In genomic region chr17:88552556-88552955, GRCm38 (mm10) we compare ENCODE assay signal across 14 mouse cellular contexts. TPM values are rescaled to one million over a fixed set of nuclear protein-coding genes. Genes with fewer than 3 reads are reported as not detected.
DNase-seq lines count a peak whose midpoint lies in the region; ATAC-seq and TF ChIP-seq lines count a peak whose summit lies in the region.
"Had no signal": no experiment of that assay in that cellular context is flagged by ENCODE, and none has a peak within 500 bp of the region (broad histone marks: within the 10 kb centered on the region; RNA-seq: fewer than 3 reads in every experiment).

No protein-coding gene starts in this region.

- TF ChIP-seq CTCF in kidney, postnatal 0 days (IDR thresholded peaks at IDR 0.05; ENCODE audit: low read depth), result no peak
- TF ChIP-seq CTCF in bone marrow macrophage, adult 2 months (IDR thresholded peaks at IDR 0.05; ENCODE audit: low read depth, low read length), result no peak

- TF ChIP-seq POLR2A in bone marrow macrophage, adult 2 months (IDR thresholded peaks at IDR 0.05; ENCODE audit: borderline replicate concordance, low read depth, low read length), result no peak

- H3K36me3 ChIP-seq in forebrain, embryonic 11.5 days (ENCODE audit: control insufficient read depth, insufficient read depth, low read length), result no peaks in the 10 kb centered on the region
- H3K36me3 ChIP-seq in forebrain, embryonic 16.5 days (ENCODE audit: control insufficient read depth, insufficient read depth), result peaks cover 6% of the 10 kb centered on the region; the same call in 1 of the 2 replicates
- peaks cover 15% of the 10 kb centered on the region for H3K36me3 ChIP-seq in kidney, postnatal 0 days (ENCODE audit: insufficient read depth, low read length)
- peaks cover 50% of the 10 kb centered on the region for H3K36me3 ChIP-seq in limb, embryonic 13.5 days

- H3K27me3 ChIP-seq in forebrain, embryonic 11.5 days (ENCODE audit: control insufficient read depth, insufficient read depth, low read length), result no peaks in the 10 kb centered on the region
- no peaks in the 10 kb centered on the region for H3K27me3 ChIP-seq in forebrain, embryonic 16.5 days (replicated peaks; ENCODE audit: control insufficient read depth, insufficient read depth, low read length)
- H3K27me3 ChIP-seq in kidney, postnatal 0 days (ENCODE audit: insufficient read depth, low read length), result no peaks in the 10 kb centered on the region
- no peaks in the 10 kb centered on the region for H3K27me3 ChIP-seq in limb, embryonic 13.5 days
- H3K27me3 ChIP-seq: embryonic facial prominence, embryonic 15.5 days; megakaryocyte, embryonic 14.5 days; neural tube, embryonic 13.5 days had no signal

- peaks cover 2% of the 10 kb centered on the region; the same call in 1 of the 2 replicates for H3K4me1 ChIP-seq in forebrain, embryonic 11.5 days (replicated peaks; ENCODE audit: control insufficient read depth, insufficient read depth, low read length)
- no peaks in the 10 kb centered on the region for H3K4me1 ChIP-seq in forebrain, embryonic 16.5 days (replicated peaks; ENCODE audit: control insufficient read depth, insufficient read depth, low read length)
- H3K4me1 ChIP-seq in kidney, postnatal 0 days (replicated peaks; ENCODE audit: insufficient read depth, low read length), result no peaks in the 10 kb centered on the region
- H3K4me1 ChIP-seq in bone marrow macrophage, adult 2 months (ENCODE audit: control insufficient read depth, insufficient read depth, low read length), result peaks cover 54% of the 10 kb centered on the region
- H3K4me1 ChIP-seq in limb, embryonic 13.5 days, result peaks cover 21% of the 10 kb centered on the region

- ATAC-seq in forebrain, embryonic 11.5 days (replicated peaks; ENCODE audit: low FRiP score), result peak; percentile 18; the same call in 1 of the 2 replicates
- no peak for ATAC-seq in forebrain, embryonic 16.5 days
- 0 out of 2 replicates have a peak, but pooled peaks have one; percentile 12 for ATAC-seq in kidney, postnatal 0 days (replicated peaks; ENCODE audit: low FRiP score, low read depth)
- ATAC-seq in limb, embryonic 13.5 days (ENCODE audit: low FRiP score, low read depth), result peak; percentile 42

- DNase-seq in forebrain, embryonic 11.5 days (ENCODE audit: low spot score), result no peak
- no peak for DNase-seq in kidney, postnatal 0 days (ENCODE audit: low spot score)
- DNase-seq in kidney, postnatal 36 days, result no peak
- no peak for DNase-seq in testis, postnatal 14 days (ENCODE audit: low spot score)
- DNase-seq in natural killer cell, adult 2 months (ENCODE audit: low spot score in 2 of 2), result no peak
- DNase-seq: cerebellum, adult 11 months; kidney, adult 9 months had no signal

- WGBS in forebrain, embryonic 11.5 days, result 29% methylated on average over 6 of the region's 6 CpGs
- 28% methylated on average over 6 of the region's 6 CpGs for WGBS in forebrain, embryonic 16.5 days
- WGBS in kidney, postnatal 0 days, result 30% methylated on average over 6 of the region's 6 CpGs
- WGBS in limb, embryonic 13.5 days, result 17% methylated on average over 6 of the region's 6 CpGs

- no peaks in the 10 kb centered on the region for H3K9me3 ChIP-seq in forebrain, embryonic 11.5 days (ENCODE audit: control insufficient read depth, low read length)
- no peaks in the 10 kb centered on the region for H3K9me3 ChIP-seq in forebrain, embryonic 16.5 days (ENCODE audit: control insufficient read depth, low read length)
- H3K9me3 ChIP-seq in kidney, postnatal 0 days (replicated peaks; ENCODE audit: low read length), result no peaks in the 10 kb centered on the region
- H3K9me3 ChIP-seq in limb, embryonic 13.5 days, result no peaks in the 10 kb centered on the region
- H3K9me3 ChIP-seq: embryonic facial prominence, embryonic 15.5 days; megakaryocyte, embryonic 14.5 days; neural tube, embryonic 13.5 days had no signal

- no peak overlapping the region for H3K9ac ChIP-seq in forebrain, embryonic 11.5 days (ENCODE audit: low read length)
- H3K9ac ChIP-seq in forebrain, embryonic 16.5 days (replicated peaks; ENCODE audit: low read depth, low read length), result no peak overlapping the region
- H3K9ac ChIP-seq in kidney, postnatal 0 days (ENCODE audit: low read depth, low read length), result no peak overlapping the region
- no peak overlapping the region for H3K9ac ChIP-seq in limb, embryonic 13.5 days
- H3K9ac ChIP-seq: embryonic facial prominence, embryonic 15.5 days; neural tube, embryonic 13.5 days had no signal

- no peak overlapping the region for H3K27ac ChIP-seq in forebrain, embryonic 11.5 days (ENCODE audit: low read depth, low read length)
- no peak overlapping the region for H3K27ac ChIP-seq in forebrain, embryonic 16.5 days (ENCODE audit: low read length)
- no peak overlapping the region for H3K27ac ChIP-seq in kidney, postnatal 0 days
- H3K27ac ChIP-seq in bone marrow macrophage, adult 2 months (ENCODE audit: insufficient read depth, low read depth, low read length), result peak overlapping the region; percentile 99
- no peak overlapping the region; the same call in 1 of the 2 replicates for H3K27ac ChIP-seq in limb, embryonic 13.5 days
- H3K27ac ChIP-seq: neural tube, embryonic 13.5 days had no signal

- H3K4me3 ChIP-seq in forebrain, embryonic 11.5 days (ENCODE audit: low read depth, low read length), result no peak overlapping the region
- H3K4me3 ChIP-seq in forebrain, embryonic 16.5 days (replicated peaks; ENCODE audit: low read length), result no peak overlapping the region
- no peak overlapping the region for H3K4me3 ChIP-seq in kidney, postnatal 0 days (replicated peaks; ENCODE audit: low read depth, low read length)
- no peak overlapping the region for H3K4me3 ChIP-seq in bone marrow macrophage, adult 2 months (ENCODE audit: insufficient read depth, low read length)
- no peak overlapping the region for H3K4me3 ChIP-seq in limb, embryonic 13.5 days
- H3K4me3 ChIP-seq: embryonic facial prominence, embryonic 15.5 days; left cerebral cortex, adult 2 months; megakaryocyte, embryonic 14.5 days; neural tube, embryonic 13.5 days had no signal

- no peak overlapping the region for H3K4me2 ChIP-seq in forebrain, embryonic 11.5 days (ENCODE audit: low read depth, low read length, severe bottlenecking)
- no peak overlapping the region for H3K4me2 ChIP-seq in forebrain, embryonic 16.5 days (ENCODE audit: low read length)
- no peak overlapping the region for H3K4me2 ChIP-seq in kidney, postnatal 0 days (ENCODE audit: low read length)
- H3K4me2 ChIP-seq in limb, embryonic 13.5 days (replicated peaks), result no peak overlapping the region
- H3K4me2 ChIP-seq: embryonic facial prominence, embryonic 15.5 days; neural tube, embryonic 13.5 days had no signal

RNA-seq across cellular contexts. Expression of gene Ppp1r21, which starts 22.6 kb away (rescaled TPM):
- 23.8 and 29.4 TPM in 2 replicates for polyA plus RNA-seq in forebrain, embryonic 11.5 days (2014; fragmentation: Nextera tagmentation; extraction: Ambion mirVana)
- 28.1 and 29.5 TPM in 2 replicates for polyA plus RNA-seq in forebrain, embryonic 16.5 days (2015; fragmentation: Nextera tagmentation; extraction: Ambion mirVana)
- polyA plus RNA-seq in kidney, postnatal 0 days (2015; fragmentation: Nextera tagmentation; extraction: Ambion mirVana), result 27.6 and 28.3 TPM in 2 replicates
- polyA plus RNA-seq in bone marrow macrophage, adult 2 months (2012; ENCODE audit: insufficient read depth, insufficient read length, missing spikeins), result 103 and 109 TPM in 2 replicates
- 22.3 and 23.6 TPM in 2 replicates for polyA plus RNA-seq in limb, embryonic 13.5 days (2015; fragmentation: Nextera tagmentation; extraction: Ambion mirVana)

RNA-seq across cellular contexts. Expression of gene Ston1, which starts 44.9 kb away (rescaled TPM):
- polyA plus RNA-seq in forebrain, embryonic 11.5 days (2014; fragmentation: Nextera tagmentation; extraction: Ambion mirVana), result 3.4 and 4.9 TPM in 2 replicates
- polyA plus RNA-seq in forebrain, embryonic 16.5 days (2015; fragmentation: Nextera tagmentation; extraction: Ambion mirVana), result 1.6 and 1.7 TPM in 2 replicates
- 8.0 and 8.3 TPM in 2 replicates for polyA plus RNA-seq in kidney, postnatal 0 days (2015; fragmentation: Nextera tagmentation; extraction: Ambion mirVana)
- 0.55 TPM in 2 replicates for polyA plus RNA-seq in bone marrow macrophage, adult 2 months (2012; ENCODE audit: insufficient read depth, insufficient read length, missing spikeins)
- polyA plus RNA-seq in limb, embryonic 13.5 days (2015; fragmentation: Nextera tagmentation; extraction: Ambion mirVana), result 9.2 and 9.8 TPM in 2 replicates
